Mouse (Mus musculus) heart, embryonic 11.5 days (tissue): Measurements from ENCODE around the gene 1700016C15Rik. TPM values are rescaled to one million over a fixed set of nuclear protein-coding genes. Genes with fewer than 3 reads are reported as not detected.

Source experiments
- ATAC-seq: fragments of 200-750 bp; cut with Nextera tagmentation; replicated peaks from 2 replicates; pipeline ENCODE4 v1.8.0; 2017; ENCODE audit warnings: moderate library complexity; ENCODE audit not compliant: insufficient number of reproducible peaks, low FRiP score, low TSS enrichment
- H3K27ac ChIP-seq: fragments of 300-500 bp; sonication (generic); 2 replicates; pipeline ENCODE4 v1.5.1; 2014; ENCODE audit warnings: mild to moderate bottlenecking, low read depth, low read length
- H3K27me3 ChIP-seq: fragments of 300-500 bp; sonication (generic); 2 replicates; pipeline ENCODE4 v1.6.1; 2014; ENCODE audit warnings: mild to moderate bottlenecking, low read length, mixed read lengths; ENCODE audit not compliant: control insufficient read depth, insufficient read depth
- H3K36me3 ChIP-seq: fragments of 300-500 bp; sonication (generic); 2 replicates; pipeline ENCODE4 v1.6.1; 2014; ENCODE audit warnings: mild to moderate bottlenecking, low read length, moderate library complexity, mixed read lengths; ENCODE audit not compliant: control insufficient read depth, insufficient read depth
- H3K4me1 ChIP-seq: fragments of 300-500 bp; sonication (generic); 2 replicates; pipeline ENCODE4 v1.6.1; 2014; ENCODE audit warnings: low read length; ENCODE audit not compliant: control insufficient read depth, insufficient read depth
- H3K4me2 ChIP-seq: fragments of 300-500 bp; sonication (generic); 2 replicates; pipeline ENCODE4 v1.6.1; 2014; ENCODE audit warnings: mild to moderate bottlenecking, moderate library complexity
- H3K4me3 ChIP-seq: fragments of 300-500 bp; sonication (generic); 2 replicates; pipeline ENCODE4 v1.5.1; 2014; ENCODE audit warnings: low read depth, low read length
- H3K9ac ChIP-seq: fragments of 300-500 bp; sonication (generic); 2 replicates; pipeline ENCODE4 v1.6.1; 2014; ENCODE audit warnings: mild to moderate bottlenecking, low read depth, low read length, moderate library complexity
- H3K9me3 ChIP-seq: fragments of 300-500 bp; sonication (generic); replicated peaks from 2 replicates; pipeline ENCODE4 v1.6.1; 2016; ENCODE audit warnings: low read length; ENCODE audit not compliant: control insufficient read depth
- WGBS: fragments of 180-500 bp; shearing (Covaris S2); extraction: QIAGEN DNeasy Blood & Tissue Kit; methylation state at CpG from one replicate; pipeline ENCODE4 v1.1.7; 2014; ENCODE audit not compliant: insufficient replicate concordance; 5-methylcytosine and 5-hydroxymethylcytosine counted together
- polyA plus RNA-seq: library from polyadenylated mRNA; unstranded; fragments of >200 nt; fragmentation: Nextera tagmentation; extraction: Ambion mirVana; gene quantifications from 2 replicates; pipeline ENCODE4 v1.2.1, GENCODE M21; 2014

Gene 1700016C15Rik
- polyA plus RNA-seq, 1 experiment from 2014 or later, result not detected

- peaks cover 7% of the 10 kb centered on the region for H3K9me3 ChIP-seq
- H3K36me3 ChIP-seq, result no peaks in the 10 kb centered on the region
- no peaks in the 10 kb centered on the region for H3K27me3 ChIP-seq
- no peak overlapping the region for H3K9ac ChIP-seq
- H3K4me3 ChIP-seq, result no peak overlapping the region
- no peak overlapping the region for H3K27ac ChIP-seq
- no peaks in the 10 kb centered on the region for H3K4me1 ChIP-seq
- WGBS, result 76% methylated on average over 3 of the region's 3 CpGs
- no peak for ATAC-seq
- H3K4me2 ChIP-seq, result no peak overlapping the region
Measured at GRCm38 (mm10) chr1:177727883-177728525, 1.6 kb upstream of the 1700016C15Rik start.

GRCm38 (mm10) chr1:177731973-177732372, 2.4 kb downstream of the 1700016C15Rik start:
- Histone ChIP-seq H3K9me3 (peaks cover 7% of the 10 kb centered on the region), H3K9ac (no peak overlapping the region), H3K4me1 (no peaks in the 10 kb centered on the region), H3K4me2 (no peak overlapping the region), H3K36me3 (no peaks in the 10 kb centered on the region), H3K27ac (no peak overlapping the region), H3K27me3 (no peaks in the 10 kb centered on the region), H3K4me3 (no peak overlapping the region)
- ATAC-seq, result no peak
- 67% methylated on average over 3 of the region's 3 CpGs for WGBS

- no peaks in the 10 kb centered on the region for H3K9me3 ChIP-seq
- H3K36me3 ChIP-seq, result no peaks in the 10 kb centered on the region
- 49% methylated on average over 6 of the region's 6 CpGs for WGBS
- no peak overlapping the region for H3K4me3 ChIP-seq
- H3K9ac ChIP-seq, result no peak overlapping the region
- no peak for ATAC-seq
- no peaks in the 10 kb centered on the region for H3K4me1 ChIP-seq
- no peak overlapping the region for H3K27ac ChIP-seq
- H3K27me3 ChIP-seq, result no peaks in the 10 kb centered on the region
- no peak overlapping the region for H3K4me2 ChIP-seq
Measured at GRCm38 (mm10) chr1:177737505-177738105, 8.0 kb downstream of the 1700016C15Rik start.

GRCm38 (mm10) chr1:177740707-177741106, 11.1 kb downstream of the 1700016C15Rik start:
- H3K36me3 ChIP-seq, result no peaks in the 10 kb centered on the region

GRCm38 (mm10) chr1:177742119-177742518, 12.5 kb downstream of the 1700016C15Rik start:
- Histone ChIP-seq H3K4me1 (no peaks in the 10 kb centered on the region), H3K9me3 (no peaks in the 10 kb centered on the region), H3K27me3 (no peaks in the 10 kb centered on the region), H3K4me3 (no peak overlapping the region), H3K4me2 (no peak overlapping the region), H3K9ac (no peak overlapping the region), H3K27ac (no peak overlapping the region), H3K36me3 (no peaks in the 10 kb centered on the region)
- WGBS, result 69% methylated on average over 1 of the region's 1 CpGs
- ATAC-seq, result no peak

More at GRCm38 (mm10) chr1:177740707-177741106, 11.1 kb downstream of the 1700016C15Rik start:
- Histone ChIP-seq H3K27me3 (no peaks in the 10 kb centered on the region), H3K4me2 (no peak overlapping the region), H3K9me3 (no peaks in the 10 kb centered on the region), H3K4me1 (no peaks in the 10 kb centered on the region), H3K9ac (no peak overlapping the region), H3K4me3 (no peak overlapping the region), H3K27ac (no peak overlapping the region)
- ATAC-seq, result no peak
- 54% methylated on average over 1 of the region's 1 CpGs for WGBS

- Histone ChIP-seq H3K27me3 (no peaks in the 10 kb centered on the region), H3K27ac (no peak overlapping the region), H3K4me1 (no peaks in the 10 kb centered on the region), H3K9ac (no peak overlapping the region), H3K4me2 (no peak overlapping the region), H3K9me3 (peaks cover 5% of the 10 kb centered on the region; the same call in 1 of the 2 replicates), H3K36me3 (no peaks in the 10 kb centered on the region), H3K4me3 (no peak overlapping the region)
- 83% methylated on average over 7 of the region's 7 CpGs for WGBS
- no peak for ATAC-seq
Measured at GRCm38 (mm10) chr1:177744521-177745325, 15.1 kb downstream of the 1700016C15Rik start.

- no peak for ATAC-seq
- H3K27ac ChIP-seq, result no peak overlapping the region
- no peak overlapping the region for H3K9ac ChIP-seq
- no peak overlapping the region for H3K4me2 ChIP-seq
- 92% methylated on average over 6 of the region's 6 CpGs for WGBS
- no peaks in the 10 kb centered on the region for H3K4me1 ChIP-seq
- H3K4me3 ChIP-seq, result no peak overlapping the region
- peaks cover 3% of the 10 kb centered on the region; the same call in 1 of the 2 replicates for H3K36me3 ChIP-seq
- H3K27me3 ChIP-seq, result no peaks in the 10 kb centered on the region
- peaks cover 16% of the 10 kb centered on the region for H3K9me3 ChIP-seq
Measured at GRCm38 (mm10) chr1:177747869-177748540, 18.4 kb downstream of the 1700016C15Rik start.

- H3K4me3 ChIP-seq, result no peak overlapping the region
- peaks cover 16% of the 10 kb centered on the region for H3K9me3 ChIP-seq
- no peak overlapping the region for H3K4me2 ChIP-seq
- H3K27me3 ChIP-seq, result no peaks in the 10 kb centered on the region
- no peak for ATAC-seq
- no peaks in the 10 kb centered on the region for H3K4me1 ChIP-seq
- WGBS, result 67% methylated on average over 1 of the region's 1 CpGs
- H3K36me3 ChIP-seq, result peaks cover 3% of the 10 kb centered on the region; the same call in 1 of the 2 replicates
- no peak overlapping the region for H3K9ac ChIP-seq
- no peak overlapping the region for H3K27ac ChIP-seq
Measured at GRCm38 (mm10) chr1:177753496-177753895, 23.9 kb downstream of the 1700016C15Rik start.
